Mouse (Mus musculus): ENCODE data around the gene Nr2e3. TPM values are rescaled to one million over a fixed set of nuclear protein-coding genes. Genes with fewer than 3 reads are reported as not detected.
"Not testable (repeated sequence)": the region's sequence is repeated elsewhere in the genome, so short reads cannot be mapped to it uniquely, and the experiment has no call there.

Nr2e3 gene
- polyA plus RNA-seq, 2 experiments: not detected

DNA sequence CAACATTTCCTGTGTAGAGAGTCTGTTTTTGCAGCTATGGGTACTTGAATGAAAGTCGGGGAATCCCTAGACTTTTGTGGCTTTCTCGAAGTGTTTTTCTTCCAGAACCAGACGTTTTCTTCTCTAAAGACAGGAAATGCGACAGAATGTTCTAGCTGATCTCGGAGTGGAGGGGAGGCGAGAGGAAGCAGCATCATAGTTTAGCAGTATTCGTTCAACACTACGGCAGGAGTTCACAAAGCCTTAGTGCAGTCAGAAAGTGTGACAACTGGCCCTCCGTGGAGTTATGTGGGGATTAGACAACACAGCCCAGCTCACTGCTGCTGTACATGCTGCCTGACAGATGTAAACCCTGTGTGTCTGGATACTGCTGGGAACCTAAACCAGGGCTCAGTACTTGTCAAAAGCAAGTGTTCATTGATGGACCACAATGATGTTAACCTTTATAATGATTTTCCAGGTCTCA, 18.5 kb downstream of the Nr2e3 start:
- WGBS (ENCODE audit: insufficient replicate concordance): 9% methylated on average over 9 of the region's 9 CpGs
- no peak for DNase-seq (ENCODE audit: low read depth in 3 of 3, low spot score in 3 of 3)
- no peaks in the 10 kb centered on the region for H3K4me1 ChIP-seq (replicated peaks; ENCODE audit: control insufficient read depth in 2 of 2, insufficient read depth in 2 of 2, low read length in 1 of 2)

DNA sequence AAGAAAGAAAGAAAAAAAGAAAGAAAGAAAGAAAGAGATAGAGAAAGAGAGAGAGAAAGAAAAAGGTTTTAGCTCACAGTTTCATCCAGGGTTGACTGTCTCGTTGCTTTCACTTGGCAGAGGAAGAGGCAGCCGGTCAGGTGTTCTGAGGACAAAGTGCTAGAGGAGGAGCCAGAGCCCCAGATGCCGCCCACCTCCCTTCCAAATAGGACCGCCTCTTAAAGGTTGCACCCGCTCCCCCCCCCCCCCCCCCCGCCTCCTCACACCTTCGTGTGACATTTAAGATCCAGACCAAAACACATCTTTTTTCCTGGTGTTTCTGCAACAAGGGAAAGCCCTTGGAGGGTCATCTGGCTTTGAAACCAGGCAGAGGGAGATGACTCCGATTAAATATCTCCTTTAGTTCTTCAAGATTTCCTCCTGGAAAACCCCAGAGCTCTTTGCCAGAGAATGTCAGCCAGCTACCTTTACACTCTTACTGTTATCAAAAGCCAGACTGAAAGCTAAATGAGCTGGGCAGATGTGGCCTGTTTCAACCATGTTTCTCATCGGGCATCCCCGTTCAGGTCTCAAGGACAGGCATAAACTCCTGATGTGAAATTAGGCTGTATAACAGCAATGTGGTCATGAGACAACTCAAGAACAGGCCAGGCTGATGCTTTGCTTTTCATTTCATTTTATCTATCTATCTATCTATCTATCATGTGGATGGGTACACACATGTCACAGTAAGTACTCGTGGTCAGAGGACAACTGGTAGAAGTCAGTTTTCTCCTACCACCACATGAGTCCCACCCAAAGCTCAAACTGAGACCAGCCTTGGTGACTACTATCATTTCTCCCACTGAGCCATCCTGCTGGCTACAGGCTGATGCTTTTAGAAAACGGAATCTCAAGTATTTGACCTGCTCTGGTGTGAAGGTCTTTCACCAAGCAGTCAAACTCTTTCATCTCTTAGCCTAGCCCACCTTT, 19.3 kb downstream of the Nr2e3 start:
- no peak overlapping the region for H3K4me2 ChIP-seq (ENCODE audit: low read depth)
- no peaks in the 10 kb centered on the region for H3K9me3 ChIP-seq (ENCODE audit: control insufficient read depth, low read length)
- H3K4me3 ChIP-seq (ENCODE audit: insufficient read depth in 1 of 2, low read depth in 2 of 2, low read length in 2 of 2): no peak overlapping the region
- DNase-seq (ENCODE audit: low read depth in 3 of 3, low spot score in 3 of 3): no peak
- H3K4me1 ChIP-seq (replicated peaks; ENCODE audit: control insufficient read depth in 2 of 2, insufficient read depth in 2 of 2, low read length in 1 of 2): no peaks in the 10 kb centered on the region
- 64% methylated on average over 11 of the region's 12 CpGs for WGBS (ENCODE audit: insufficient replicate concordance)
- H3K27me3 ChIP-seq (ENCODE audit: control insufficient read depth, insufficient read depth, low read length): no peaks in the 10 kb centered on the region
- TF ChIP-seq EP300 (IDR thresholded peaks at IDR 0.05; ENCODE audit: low read depth) (no peak), CTCF (IDR thresholded peaks at IDR 0.05; ENCODE audit: low read depth) (no peak)
- no peak overlapping the region for H3K27ac ChIP-seq
- no peak overlapping the region for H3K9ac ChIP-seq (replicated peaks)
- no peak for ATAC-seq (ENCODE audit: insufficient read depth)
- H3K36me3 ChIP-seq (replicated peaks; ENCODE audit: control insufficient read depth, insufficient read depth, low read depth): no peaks in the 10 kb centered on the region

More for the DNA sequence above, 18.5 kb downstream of the Nr2e3 start:
- no peaks in the 10 kb centered on the region for H3K27me3 ChIP-seq (ENCODE audit: control insufficient read depth, insufficient read depth, low read length)
- H3K4me3 ChIP-seq (ENCODE audit: insufficient read depth in 1 of 2, low read depth in 2 of 2, low read length in 2 of 2): no peak overlapping the region
- no peak for ATAC-seq (ENCODE audit: insufficient read depth)
- no peak for TF ChIP-seq CTCF (IDR thresholded peaks at IDR 0.05; ENCODE audit: low read depth)
- TF ChIP-seq EP300 (IDR thresholded peaks at IDR 0.05; ENCODE audit: low read depth): no peak
- no peak overlapping the region for H3K27ac ChIP-seq
- no peaks in the 10 kb centered on the region for H3K9me3 ChIP-seq (ENCODE audit: control insufficient read depth, low read length)
- H3K9ac ChIP-seq (replicated peaks): no peak overlapping the region
- no peaks in the 10 kb centered on the region for H3K36me3 ChIP-seq (replicated peaks; ENCODE audit: control insufficient read depth, insufficient read depth, low read depth)
- H3K4me2 ChIP-seq (ENCODE audit: low read depth): no peak overlapping the region

DNA sequence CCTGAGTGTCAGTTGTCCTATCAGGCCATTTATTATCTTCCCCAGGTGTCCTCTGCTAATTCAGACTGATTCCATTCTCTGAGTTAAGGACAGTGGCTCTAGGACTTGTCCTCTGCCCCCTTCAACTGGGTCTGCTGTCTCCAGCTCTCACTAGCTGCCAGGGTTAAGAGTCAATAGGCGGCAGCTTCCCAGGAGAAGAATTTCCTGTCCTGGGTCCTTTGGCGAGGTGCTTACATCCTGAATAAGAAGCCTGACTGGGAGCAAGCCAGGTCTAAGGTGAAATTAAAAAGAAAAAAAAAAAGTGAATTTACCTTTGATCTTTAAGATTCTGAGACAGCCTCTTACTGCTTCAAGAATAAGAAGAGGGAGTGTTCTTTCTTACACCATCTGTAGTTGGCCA, 20.8 kb downstream of the Nr2e3 start:
- no peak overlapping the region for H3K4me3 ChIP-seq (ENCODE audit: insufficient read depth in 1 of 2, low read depth in 2 of 2, low read length in 2 of 2)
- no peaks in the 10 kb centered on the region for H3K4me1 ChIP-seq (replicated peaks; ENCODE audit: control insufficient read depth in 2 of 2, insufficient read depth in 2 of 2, low read length in 1 of 2)
- no peak overlapping the region for H3K9ac ChIP-seq (replicated peaks)
- TF ChIP-seq EP300 (IDR thresholded peaks at IDR 0.05; ENCODE audit: low read depth) (no peak), CTCF (IDR thresholded peaks at IDR 0.05; ENCODE audit: low read depth) (no peak)
- no peaks in the 10 kb centered on the region for H3K27me3 ChIP-seq (ENCODE audit: control insufficient read depth, insufficient read depth, low read length)
- H3K9me3 ChIP-seq (ENCODE audit: control insufficient read depth, low read length): no peaks in the 10 kb centered on the region
- ATAC-seq (ENCODE audit: insufficient read depth) (no peak), DNase-seq (ENCODE audit: low read depth in 3 of 3, low spot score in 3 of 3) (no peak)
- no peak overlapping the region for H3K4me2 ChIP-seq (ENCODE audit: low read depth)
- no peaks in the 10 kb centered on the region for H3K36me3 ChIP-seq (replicated peaks; ENCODE audit: control insufficient read depth, insufficient read depth, low read depth)
- no peak overlapping the region for H3K27ac ChIP-seq
- 43% methylated on average over 2 of the region's 2 CpGs for WGBS (ENCODE audit: insufficient replicate concordance)

DNA sequence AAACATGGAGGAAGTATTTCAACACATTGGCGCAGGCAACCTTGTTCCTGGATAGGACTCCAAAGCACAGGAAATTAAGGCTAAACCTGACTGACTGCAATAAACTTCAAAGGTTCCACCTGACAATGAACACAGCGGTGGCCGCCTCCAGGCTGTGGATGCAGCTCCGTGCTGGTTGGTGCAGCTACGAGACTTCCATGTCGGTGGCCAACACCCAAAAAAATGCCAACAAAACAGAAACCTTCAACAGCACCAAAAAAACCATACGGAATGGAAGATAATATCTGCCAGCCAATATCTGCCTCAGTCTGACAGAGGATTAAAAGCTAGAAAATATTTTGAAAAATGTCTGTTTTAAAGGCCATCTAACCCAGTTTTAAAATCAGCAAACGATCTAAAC, 21.9 kb downstream of the Nr2e3 start:
- Histone ChIP-seq H3K27ac (no peak overlapping the region), H3K4me3 (ENCODE audit: insufficient read depth in 1 of 2, low read depth in 2 of 2, low read length in 2 of 2) (no peak overlapping the region), H3K4me1 (replicated peaks; ENCODE audit: control insufficient read depth in 2 of 2, insufficient read depth in 2 of 2, low read length in 1 of 2) (no peaks in the 10 kb centered on the region), H3K9ac (replicated peaks) (no peak overlapping the region), H3K4me2 (ENCODE audit: low read depth) (no peak overlapping the region), H3K27me3 (ENCODE audit: control insufficient read depth, insufficient read depth, low read length) (no peaks in the 10 kb centered on the region), H3K36me3 (replicated peaks; ENCODE audit: control insufficient read depth, insufficient read depth, low read depth) (no peaks in the 10 kb centered on the region), H3K9me3 (ENCODE audit: control insufficient read depth, low read length) (no peaks in the 10 kb centered on the region)
- WGBS (ENCODE audit: insufficient replicate concordance): 79% methylated on average over 8 of the region's 8 CpGs
- no peak for ATAC-seq (ENCODE audit: insufficient read depth)
- TF ChIP-seq EP300 (IDR thresholded peaks at IDR 0.05; ENCODE audit: low read depth): no peak
- TF ChIP-seq CTCF (IDR thresholded peaks at IDR 0.05; ENCODE audit: low read depth): no peak
- DNase-seq (ENCODE audit: low read depth in 3 of 3, low spot score in 3 of 3): no peak

DNA sequence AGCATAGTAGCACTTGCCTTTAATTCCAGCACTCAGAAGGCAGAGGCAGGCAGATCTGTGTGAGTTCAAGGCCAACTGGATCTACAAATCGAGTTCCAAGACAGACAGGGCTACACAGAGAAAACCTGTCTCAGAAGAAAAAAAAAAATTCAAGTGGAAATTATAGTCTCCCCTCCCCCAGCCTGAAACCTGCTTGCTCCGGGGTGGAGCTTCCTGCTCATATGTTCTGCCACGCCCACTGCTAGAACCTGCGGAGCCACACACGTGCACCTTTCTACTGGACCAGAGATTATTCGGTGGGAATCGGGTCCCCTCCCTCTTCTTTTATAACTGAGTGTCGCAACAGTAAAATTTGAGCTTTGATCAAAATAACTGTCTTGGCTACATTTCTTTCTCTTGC, 24.6 kb downstream of the Nr2e3 start:
- ATAC-seq (ENCODE audit: insufficient read depth); H3K9me3 ChIP-seq (ENCODE audit: control insufficient read depth, low read length); H3K27ac ChIP-seq; H3K4me3 ChIP-seq (ENCODE audit: insufficient read depth in 1 of 2, low read depth in 2 of 2, low read length in 2 of 2); H3K4me1 ChIP-seq (replicated peaks; ENCODE audit: control insufficient read depth in 2 of 2, insufficient read depth in 2 of 2, low read length in 1 of 2); H3K9ac ChIP-seq (replicated peaks); H3K4me2 ChIP-seq (ENCODE audit: low read depth); DNase-seq (ENCODE audit: low read depth in 3 of 3, low spot score in 3 of 3); H3K27me3 ChIP-seq (ENCODE audit: control insufficient read depth, insufficient read depth, low read length); H3K36me3 ChIP-seq (replicated peaks; ENCODE audit: control insufficient read depth, insufficient read depth, low read depth): not testable (repeated sequence)
- 48% methylated on average over 8 of the region's 8 CpGs for WGBS (ENCODE audit: insufficient replicate concordance)
